Mouse (Mus musculus) liver, embryonic 11.5 days (tissue): ENCODE measurements around the gene Acsm1. TPM values are rescaled to one million over a fixed set of nuclear protein-coding genes. Genes with fewer than 3 reads are reported as not detected.

ENCODE experiments used
- ATAC-seq: fragments of 200-750 bp; cut with Nextera tagmentation; replicated peaks from 2 replicates; pipeline ENCODE4 v1.8.0; 2017; ENCODE audit warnings: moderate number of reproducible peaks, mild to moderate bottlenecking, moderate TSS enrichment, moderate library complexity; ENCODE audit not compliant: low FRiP score
- DNase-seq: peaks from one replicate; pipeline ENCODE4 v3.0.0-alpha.2; 2017; ENCODE audit warnings: low spot score
- H3K27ac ChIP-seq: fragments of 300-500 bp; sonication (generic); 2 replicates; pipeline ENCODE4 v1.5.1; 2014; ENCODE audit warnings: mild to moderate bottlenecking, low read depth, low read length, control low read depth
- H3K27me3 ChIP-seq: fragments of 300-500 bp; sonication (generic); replicated peaks from 2 replicates; pipeline ENCODE4 v1.6.1; 2014; ENCODE audit warnings: low read length, mixed read lengths; ENCODE audit not compliant: control insufficient read depth, insufficient read depth
- H3K36me3 ChIP-seq: fragments of 300-500 bp; sonication (generic); 2 replicates; pipeline ENCODE4 v1.6.1; 2014; ENCODE audit warnings: mild to moderate bottlenecking, low read length, moderate library complexity, mixed read lengths; ENCODE audit not compliant: control insufficient read depth, insufficient read depth
- H3K4me1 ChIP-seq: fragments of 300-500 bp; sonication (generic); replicated peaks from 2 replicates; pipeline ENCODE4 v1.6.1; 2014; ENCODE audit warnings: low read length, mixed read lengths; ENCODE audit not compliant: control insufficient read depth, insufficient read depth
- H3K4me2 ChIP-seq: fragments of 300-500 bp; sonication (generic); 2 replicates; pipeline ENCODE4 v1.6.1; 2014; ENCODE audit warnings: mild to moderate bottlenecking, control low read depth, moderate library complexity
- H3K4me3 ChIP-seq: fragments of 300-500 bp; sonication (generic); 2 replicates; pipeline ENCODE4 v1.5.1; 2014; ENCODE audit warnings: low read depth, low read length, control low read depth
- H3K9ac ChIP-seq: fragments of 300-500 bp; sonication (generic); 2 replicates; pipeline ENCODE4 v1.6.1; 2014; ENCODE audit warnings: low read depth, low read length, control low read depth
- H3K9me3 ChIP-seq: fragments of 300-500 bp; sonication (generic); 2 replicates; pipeline ENCODE4 v1.6.1; 2016; ENCODE audit warnings: low read length, inconsistent platforms, mixed read lengths; ENCODE audit not compliant: control insufficient read depth
- WGBS: fragments of 180-500 bp; shearing (Covaris S2); extraction: QIAGEN DNeasy Blood & Tissue Kit; methylation state at CpG from one replicate; pipeline ENCODE4 v1.1.7; 2014; 5-methylcytosine and 5-hydroxymethylcytosine counted together
- polyA plus RNA-seq: library from polyadenylated mRNA; unstranded; fragments of >200 nt; fragmentation: Nextera tagmentation; extraction: Ambion mirVana; gene quantifications from 2 replicates; pipeline ENCODE4 v1.2.1, GENCODE M21; 2014

Gene Acsm1
- polyA plus RNA-seq, 1 experiment from 2014 or later = not detected

DNA sequence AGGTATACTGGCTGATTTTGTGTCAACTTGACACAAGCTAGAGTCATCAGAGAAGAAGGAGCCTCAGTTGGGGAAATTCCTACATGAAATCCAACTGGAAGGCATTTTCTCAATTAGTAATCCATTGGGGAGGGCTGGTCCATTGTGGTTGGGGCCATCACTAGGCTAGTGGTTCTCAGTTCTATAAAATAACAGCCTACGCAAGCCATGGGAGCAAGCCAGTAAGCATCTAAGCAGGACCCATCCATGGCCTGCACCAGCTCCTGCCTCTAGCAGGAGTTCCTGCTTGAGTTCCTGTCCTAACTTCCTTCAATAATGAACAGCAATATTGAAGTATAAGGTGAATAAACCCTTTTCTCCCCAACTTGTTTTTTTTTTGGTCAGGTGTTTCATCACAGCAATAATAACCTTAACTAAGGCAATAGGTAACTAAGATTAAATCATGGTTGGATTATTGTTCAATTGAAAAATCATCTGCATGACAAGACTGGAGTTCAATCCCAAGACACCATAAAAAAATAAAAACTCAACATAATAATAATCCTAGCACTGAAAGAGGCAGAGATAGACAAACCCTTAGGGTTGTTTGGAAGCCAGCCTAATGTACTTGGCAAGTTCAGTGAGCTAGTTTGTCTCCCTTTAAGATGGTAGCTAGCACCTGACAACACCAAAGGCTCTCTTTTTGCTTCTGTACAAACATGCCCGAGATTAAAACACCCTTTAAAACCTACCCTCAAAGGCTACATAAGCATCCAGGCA is 5.5 kb upstream of the Acsm1 start:
- H3K9ac ChIP-seq = no peak overlapping the region
- H3K4me3 ChIP-seq = no peak overlapping the region
- H3K27me3 ChIP-seq = no peaks in the 10 kb centered on the region
- no peak overlapping the region for H3K4me2 ChIP-seq
- ATAC-seq (no peak), DNase-seq (no peak)
- H3K27ac ChIP-seq = no peak overlapping the region
- WGBS = 83% methylated on average over 2 of the region's 2 CpGs
- no peaks in the 10 kb centered on the region for H3K36me3 ChIP-seq
- no peaks in the 10 kb centered on the region for H3K9me3 ChIP-seq
- H3K4me1 ChIP-seq = no peaks in the 10 kb centered on the region

DNA sequence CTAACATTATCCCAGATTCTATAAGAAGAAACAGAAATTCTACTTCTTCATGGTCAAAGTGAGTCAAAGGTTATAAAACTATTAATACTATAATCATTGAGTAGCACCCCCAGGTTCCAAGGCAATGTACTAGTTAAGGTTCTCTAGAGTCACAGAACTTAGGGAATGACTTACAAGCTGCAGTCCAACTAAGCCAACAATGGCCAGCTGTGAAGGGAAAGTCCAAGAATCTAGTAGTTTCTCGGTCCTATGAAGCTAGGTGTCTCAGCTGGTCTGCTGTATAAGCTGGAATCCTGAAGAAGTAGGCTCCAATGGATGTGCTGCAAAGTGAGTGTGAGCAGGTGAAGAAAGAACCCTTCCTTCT is 4.9 kb upstream of the Acsm1 start:
- WGBS = 61% methylated on average over 1 of the region's 1 CpGs
- no peaks in the 10 kb centered on the region for H3K27me3 ChIP-seq
- no peak overlapping the region for H3K9ac ChIP-seq
- H3K4me2 ChIP-seq = no peak overlapping the region
- no peaks in the 10 kb centered on the region for H3K9me3 ChIP-seq
- no peak overlapping the region for H3K4me3 ChIP-seq
- H3K4me1 ChIP-seq = no peaks in the 10 kb centered on the region
- ATAC-seq (no peak), DNase-seq (no peak)
- H3K36me3 ChIP-seq = no peaks in the 10 kb centered on the region
- H3K27ac ChIP-seq = no peak overlapping the region

DNA sequence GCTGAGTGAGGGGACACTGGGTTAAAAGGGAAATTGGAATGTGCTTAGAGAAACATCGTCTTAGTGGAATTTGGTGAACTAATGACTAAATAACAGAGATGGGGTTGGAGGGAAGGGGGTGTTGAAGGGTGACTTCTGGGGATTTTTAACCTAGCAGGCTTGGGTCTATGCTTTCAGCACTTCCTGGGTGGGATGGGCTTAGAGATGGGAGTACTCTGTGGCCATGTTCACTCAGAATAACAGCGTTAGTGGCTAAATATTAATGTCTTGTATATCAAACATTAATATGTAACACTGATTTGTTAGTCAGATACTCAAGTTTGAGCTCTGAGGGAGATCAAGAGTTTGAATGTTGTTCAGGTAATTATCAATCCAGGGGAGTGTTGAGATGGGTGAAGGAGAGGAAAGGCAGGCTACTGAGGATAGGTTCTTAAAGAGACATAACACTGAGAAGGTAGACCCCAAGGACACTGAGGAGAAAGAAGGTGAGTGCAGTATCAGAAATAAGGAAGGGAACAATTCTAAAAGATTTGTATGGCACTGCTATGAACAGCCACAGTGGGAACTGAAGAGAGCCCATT is 1.8 kb upstream of the Acsm1 start:
- Histone ChIP-seq H3K27me3 (no peaks in the 10 kb centered on the region), H3K9ac (no peak overlapping the region), H3K4me1 (no peaks in the 10 kb centered on the region), H3K36me3 (no peaks in the 10 kb centered on the region), H3K27ac (no peak overlapping the region), H3K9me3 (no peaks in the 10 kb centered on the region), H3K4me3 (no peak overlapping the region), H3K4me2 (no peak overlapping the region)
- WGBS = 63% methylated on average over 2 of the region's 2 CpGs
- ATAC-seq (no peak), DNase-seq (no peak)

DNA sequence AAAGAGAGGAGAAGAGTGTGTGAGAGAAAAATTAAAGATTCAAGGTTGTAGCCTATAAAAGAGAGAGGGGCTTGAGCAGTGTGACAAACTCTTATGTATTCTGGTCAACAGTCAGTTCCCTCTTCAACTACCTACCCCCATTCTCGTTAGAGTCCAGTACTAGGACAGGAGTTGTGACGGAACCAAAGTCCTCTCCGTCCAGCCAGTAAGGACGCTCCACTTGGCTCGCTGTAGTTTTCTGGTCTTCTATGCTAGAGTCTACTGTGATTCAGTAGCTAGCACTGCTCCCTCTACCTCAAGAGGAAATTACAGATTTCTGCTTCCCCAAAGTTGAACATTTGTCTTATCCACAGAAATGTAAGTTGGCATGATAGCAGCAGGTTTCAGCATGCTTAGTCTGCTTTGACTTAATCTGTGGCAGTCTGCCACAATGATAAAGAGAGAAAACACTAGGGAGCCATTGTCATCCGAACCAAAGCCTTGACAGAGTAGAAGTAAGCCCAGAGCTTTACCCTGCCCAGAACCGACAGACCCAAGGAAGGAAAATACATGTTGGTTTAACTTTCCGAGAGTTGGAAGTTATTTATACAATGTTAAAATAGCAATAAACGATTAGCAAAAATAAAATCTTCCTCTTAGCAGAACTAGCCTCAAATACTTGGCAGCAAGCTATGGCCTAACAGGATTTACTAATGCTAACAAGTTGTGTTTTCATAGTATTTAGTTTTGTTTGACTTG is 731 bp upstream of the Acsm1 start:
- Histone ChIP-seq H3K4me1 (no peaks in the 10 kb centered on the region), H3K27ac (no peak overlapping the region), H3K9ac (no peak overlapping the region), H3K36me3 (no peaks in the 10 kb centered on the region), H3K4me3 (no peak overlapping the region), H3K9me3 (peaks cover 3% of the 10 kb centered on the region; the same call in 1 of the 2 replicates), H3K27me3 (no peaks in the 10 kb centered on the region), H3K4me2 (no peak overlapping the region)
- no peak for ATAC-seq
- no peak for DNase-seq
- WGBS = 77% methylated on average over 9 of the region's 9 CpGs

DNA sequence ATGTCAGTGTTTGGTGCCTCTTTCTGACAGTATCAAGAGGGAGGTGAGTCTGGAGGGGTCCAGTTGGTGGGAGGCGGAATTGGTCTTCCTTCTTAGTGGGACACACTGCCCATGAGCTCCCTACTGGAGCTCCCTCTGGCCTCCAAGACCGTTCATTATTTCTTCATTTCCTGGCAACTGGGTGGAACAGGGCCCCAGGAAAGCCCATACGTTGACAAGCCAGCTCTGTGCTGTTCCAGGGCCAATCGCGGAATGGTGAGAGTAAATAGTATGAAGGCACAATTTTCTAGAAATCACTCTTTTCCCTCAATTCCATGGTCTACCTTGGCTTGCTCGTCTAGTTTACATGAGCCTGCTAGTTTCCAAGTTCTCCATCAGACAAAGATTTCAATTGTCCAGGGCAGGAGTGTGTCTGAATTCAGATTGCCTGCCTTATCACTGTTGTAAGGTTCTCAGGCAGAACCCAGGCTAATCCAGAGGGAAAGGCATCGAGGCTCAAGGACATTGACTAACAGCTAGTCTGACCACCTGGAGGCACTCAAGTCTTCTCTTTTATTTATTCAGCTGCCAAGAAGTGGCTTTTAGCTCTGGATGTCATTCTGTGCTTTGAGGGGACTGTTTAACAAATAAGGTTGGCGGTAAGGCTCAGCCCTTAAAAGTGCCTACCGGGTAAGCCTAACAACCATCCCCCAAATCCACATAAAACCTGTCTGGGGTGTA is 1.1 kb downstream of the Acsm1 start:
- H3K4me1 ChIP-seq = no peaks in the 10 kb centered on the region
- H3K27ac ChIP-seq = no peak overlapping the region
- H3K9me3 ChIP-seq = peaks cover 3% of the 10 kb centered on the region; the same call in 1 of the 2 replicates
- 75% methylated on average over 9 of the region's 9 CpGs for WGBS
- H3K27me3 ChIP-seq = no peaks in the 10 kb centered on the region
- DNase-seq (no peak), ATAC-seq (no peak)
- H3K9ac ChIP-seq = no peak overlapping the region
- no peak overlapping the region for H3K4me2 ChIP-seq
- H3K4me3 ChIP-seq = no peak overlapping the region
- H3K36me3 ChIP-seq = no peaks in the 10 kb centered on the region

DNA sequence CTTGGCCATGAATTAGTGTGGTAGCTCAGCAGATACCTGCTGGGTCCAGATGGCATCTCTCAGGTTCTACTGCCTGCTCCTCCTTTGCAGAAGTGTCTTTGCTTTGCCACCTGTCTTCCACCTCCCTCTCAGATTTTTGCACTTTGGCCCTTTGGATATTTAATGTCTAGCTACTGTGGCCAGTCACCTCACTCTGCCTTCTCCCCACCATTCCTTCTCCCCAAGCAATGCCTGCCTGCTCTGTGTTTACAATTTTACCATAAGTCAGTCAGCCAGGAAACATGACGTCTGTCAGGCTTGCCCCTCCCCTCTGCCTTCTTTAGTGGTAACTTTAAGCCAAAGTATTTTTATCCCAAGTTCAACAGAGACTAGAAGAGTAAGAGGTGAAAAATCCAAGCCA is 9.7 kb downstream of the Acsm1 start:
- Histone ChIP-seq H3K4me3 (no peak overlapping the region), H3K36me3 (no peaks in the 10 kb centered on the region), H3K9ac (no peak overlapping the region), H3K27me3 (no peaks in the 10 kb centered on the region), H3K4me2 (no peak overlapping the region), H3K9me3 (no peaks in the 10 kb centered on the region), H3K27ac (no peak overlapping the region), H3K4me1 (no peaks in the 10 kb centered on the region)
- no peak for DNase-seq
- WGBS = 61% methylated on average over 1 of the region's 1 CpGs
- ATAC-seq = no peak

DNA sequence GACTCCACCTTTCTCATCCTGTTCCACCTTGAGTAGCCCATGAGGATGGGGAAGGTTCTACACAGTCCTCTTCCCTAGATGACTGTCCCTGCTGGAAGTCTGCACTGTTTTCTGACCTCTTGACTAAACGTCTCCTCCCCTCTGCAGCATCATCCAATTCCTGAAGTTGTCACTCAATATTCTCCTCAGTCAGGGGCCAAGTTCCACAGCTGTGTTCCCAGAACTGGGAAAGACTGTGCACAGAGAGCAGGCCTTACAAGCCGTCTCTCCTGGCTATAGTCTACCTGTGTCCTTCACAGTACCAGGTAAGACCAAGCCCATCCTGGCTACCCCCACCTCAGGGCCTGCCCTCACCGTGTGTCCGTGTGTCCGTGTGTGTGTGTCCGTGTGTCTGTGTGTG is 10.8 kb downstream of the Acsm1 start:
- no peaks in the 10 kb centered on the region for H3K27me3 ChIP-seq
- H3K4me1 ChIP-seq = no peaks in the 10 kb centered on the region
- no peak overlapping the region for H3K9ac ChIP-seq
- 89% methylated on average over 6 of the region's 6 CpGs for WGBS
- ATAC-seq = no peak
- DNase-seq = no peak
- H3K27ac ChIP-seq = no peak overlapping the region
- H3K4me3 ChIP-seq = no peak overlapping the region
- no peak overlapping the region for H3K4me2 ChIP-seq
- no peaks in the 10 kb centered on the region for H3K9me3 ChIP-seq
- H3K36me3 ChIP-seq = no peaks in the 10 kb centered on the region

DNA sequence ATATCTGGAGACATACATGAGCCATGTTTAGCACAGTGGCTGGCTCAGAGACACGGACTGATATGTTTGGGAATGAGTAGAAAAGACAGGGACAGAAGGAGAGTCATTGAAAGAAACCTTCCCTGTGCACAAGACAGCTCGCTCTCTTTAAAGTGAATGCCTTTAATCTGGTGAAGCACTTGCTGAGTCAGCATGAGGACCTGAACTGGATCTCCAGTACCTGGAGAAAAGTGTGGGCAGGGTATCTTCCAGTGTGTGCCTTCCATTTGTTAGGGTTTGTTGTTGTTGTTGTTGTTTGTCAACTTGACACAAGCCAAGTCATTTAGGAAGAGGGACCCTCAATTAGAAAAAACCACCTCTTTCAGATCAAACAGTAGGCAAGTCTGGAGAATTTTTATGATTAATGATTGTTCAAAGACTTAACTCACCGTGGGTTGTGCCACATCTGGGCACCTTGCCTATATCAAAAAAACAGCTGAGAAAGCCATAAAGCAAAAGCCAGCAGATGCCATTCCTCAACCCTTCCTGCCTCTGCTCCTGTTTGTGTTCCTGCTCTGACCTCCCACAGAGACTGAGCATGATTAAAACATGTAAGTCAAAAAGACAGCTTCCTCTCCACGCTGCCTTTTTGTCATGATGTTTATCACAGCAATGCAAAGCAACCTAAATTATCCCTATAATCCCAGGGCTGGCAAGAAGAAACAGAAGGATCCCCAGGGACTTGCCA is 11.5 kb downstream of the Acsm1 start:
- Histone ChIP-seq H3K27ac (no peak overlapping the region), H3K4me2 (no peak overlapping the region), H3K9me3 (no peaks in the 10 kb centered on the region), H3K4me1 (no peaks in the 10 kb centered on the region), H3K9ac (no peak overlapping the region), H3K4me3 (no peak overlapping the region), H3K36me3 (no peaks in the 10 kb centered on the region), H3K27me3 (no peaks in the 10 kb centered on the region)
- WGBS = 56% methylated on average over 4 of the region's 4 CpGs
- DNase-seq (no peak), ATAC-seq (no peak)
